Mouse (Mus musculus) frontal cortex, postnatal 36 days (tissue): Measurements from ENCODE around the gene Hcfc1r1.

Experiments used
- DNase-seq, 2 experiments: peaks; one replicate each; pipeline ENCODE4 v3.0.0; 2022; ENCODE audit warnings: low spot score in 2 of 2

Hcfc1r1 gene

GRCm38 (mm10) chr17:23719455-23719854 lies 46.1 kb downstream of the Hcfc1r1 start:
- no peak for DNase-seq

GRCm38 (mm10) chr17:23721886-23722285 lies 48.5 kb downstream of the Hcfc1r1 start:
- DNase-seq: no peak

GRCm38 (mm10) chr17:23722376-23723125 lies 49.2 kb downstream of the Hcfc1r1 start, which contains the start of gene 1520401A03Rik:
TSS of gene 1520401A03Rik (minus strand) at chr17:23722783.
- no peak for DNase-seq
